Mouse (Mus musculus): ENCODE measurements around the gene Xk. TPM values are rescaled to one million over a fixed set of nuclear protein-coding genes. Genes with fewer than 3 reads are reported as not detected.
"Not testable (repeated sequence)": the region's sequence is repeated elsewhere in the genome, so short reads cannot be mapped to it uniquely, and the experiment has no call there.

Xk gene
- total RNA-seq, 2 experiments from 2014 or later, result 3.1 to 3.4 TPM

GRCm38 (mm10) chrX:9316457-9316856, 43.9 kb downstream of the Xk start:
- not testable (repeated sequence) for DNase-seq

- DNase-seq, result not testable (repeated sequence)
Observed at GRCm38 (mm10) chrX:9327954-9328353, 55.4 kb downstream of the Xk start.

- DNase-seq, result not testable (repeated sequence)
Observed at GRCm38 (mm10) chrX:9332366-9332962, 59.9 kb downstream of the Xk start.

- peak; percentile 23 for DNase-seq
Observed at GRCm38 (mm10) chrX:9333035-9333434, 60.5 kb downstream of the Xk start.

GRCm38 (mm10) chrX:9334996-9335395, 62.4 kb downstream of the Xk start:
- DNase-seq, result not testable (repeated sequence)

GRCm38 (mm10) chrX:9350327-9350726, 77.8 kb downstream of the Xk start, which contains the start of gene H2al1k:
H2al1k (plus strand) TSS chrX:9350627.
- not testable (repeated sequence) for DNase-seq

Other genes starting within 250 kb of the Xk start
- not detected for gene Fthl17e, start 239.3 kb upstream of the Xk start, total RNA-seq (2021)
- not detected for gene Fthl17f, start 209.7 kb upstream of the Xk start, total RNA-seq (2021)
- gene 4930402K13Rik, start 168.2 kb upstream of the Xk start, total RNA-seq (2021), result not detected
- gene Lancl3, start 72.9 kb upstream of the Xk start, total RNA-seq (2021), result under 1 TPM; 0.11 to 0.26 TPM
- not detected for gene Gm14862, start 15.9 kb upstream of the Xk start, total RNA-seq (2021)
- gene H2al1m, start 11.0 kb downstream of the Xk start, total RNA-seq (2021), result not detected
- not detected for gene H2al1k, start 77.9 kb downstream of the Xk start, total RNA-seq (2021)
- 1 to 10 TPM; 2.9 to 6.3 TPM for gene Cybb, start 215.0 kb downstream of the Xk start, total RNA-seq (2021)